Mouse (Mus musculus) ES-E14 (cell line): ENCODE measurements around the gene Gm29644. TPM values are rescaled to one million over a fixed set of nuclear protein-coding genes. Genes with fewer than 3 reads are reported as not detected.
"Not testable (repeated sequence)": the region's sequence is repeated elsewhere in the genome, so short reads cannot be mapped to it uniquely, and the experiment has no call there.

ENCODE experiments used
- DNase-seq: peaks from one replicate; pipeline ENCODE4 v3.0.0-alpha.2; 2013; ENCODE audit warnings: low read depth, low spot score
- H3K27ac ChIP-seq: 2 replicates; pipeline ENCODE4 v1.5.1; 2012; ENCODE audit warnings: low read depth, mild to moderate bottlenecking, low read length, moderate library complexity, mixed read lengths; ENCODE audit not compliant: poor library complexity, insufficient read depth, severe bottlenecking
- H3K36me3 ChIP-seq: 2 replicates; pipeline ENCODE4 v1.6.1; 2012; ENCODE audit warnings: mild to moderate bottlenecking, low read length, moderate library complexity, mixed read lengths; ENCODE audit not compliant: control insufficient read depth, poor library complexity, insufficient read depth, severe bottlenecking
- H3K4me1 ChIP-seq, 2 experiments: fragments of 150-350 bp in 1 of 2; sonication (generic) in 1 of 2; 2 replicates each; pipeline ENCODE4 v1.6.1; 2012; ENCODE audit warnings: low read length in 2 of 2, mild to moderate bottlenecking in 1 of 2, mixed read lengths in 1 of 2; ENCODE audit not compliant: control insufficient read depth in 2 of 2, insufficient read depth in 2 of 2, poor library complexity in 1 of 2
- H3K4me3 ChIP-seq, 2 experiments: fragments of 150-350 bp in 1 of 2; sonication (generic) in 1 of 2; 2 replicates each; pipeline ENCODE4 v1.5.1; 2012; ENCODE audit warnings: low read length in 2 of 2, low read depth in 1 of 2, mild to moderate bottlenecking in 1 of 2, mixed read lengths in 1 of 2; ENCODE audit not compliant: insufficient read depth in 1 of 2, poor library complexity in 1 of 2, severe bottlenecking in 1 of 2
- H3K9ac ChIP-seq: 2 replicates; pipeline ENCODE4 v1.6.1; 2012; ENCODE audit warnings: low read depth, mild to moderate bottlenecking, low read length, mixed read lengths; ENCODE audit not compliant: poor library complexity, insufficient read depth, severe bottlenecking
- H3K9me3 ChIP-seq: fragments of 150-350 bp; sonication (generic); 2 replicates; pipeline ENCODE4 v1.6.1; 2012; ENCODE audit warnings: low read depth, mild to moderate bottlenecking, low read length; ENCODE audit not compliant: control insufficient read depth, insufficient read depth
- in situ Hi-C, 2 experiments: fragments of 600-800 bp; cut with MboI; formaldehyde crosslinking; loops; one replicate each; pipeline ENCODE4 v1.15.1; 2025; ENCODE audit warnings: low sequenced_read_pairs in 2 of 2, inconsistent platforms in 1 of 2; ENCODE audit not compliant: unreplicated experiment in 2 of 2
- total RNA-seq: library from RNA; depleted of rRNA; stranded (reverse); fragments of 300-350 nt; gene quantifications from 2 replicates; pipeline ENCODE4 v1.2.3, GENCODE M21; 2012; rRNA removed

The Gm29644 gene
- not detected in 2 replicates for total RNA-seq

- H3K36me3 ChIP-seq, H3K9me3 ChIP-seq, DNase-seq, H3K9ac ChIP-seq, H3K27ac ChIP-seq, H3K4me1 ChIP-seq, H3K4me3 ChIP-seq, in situ Hi-C loops: not testable (repeated sequence)
These were observed at the start of gene Gm29644, which contains the start of gene Gm29423 for GRCm38 (mm10) chrY:70303187-70303586. TSS of gene Gm29644 (minus strand) at chrY:70303343. TSS of gene Gm29423 (minus strand) at chrY:70303287.

GRCm38 (mm10) chrY:70273542-70273941 is 29.6 kb downstream of the Gm29644 start, which contains the start of gene Gm21118:
TSS of gene Gm21118 (minus strand) at chrY:70273642.
- H3K9ac ChIP-seq, H3K9me3 ChIP-seq, H3K4me3 ChIP-seq, H3K4me1 ChIP-seq, DNase-seq, in situ Hi-C loops, H3K27ac ChIP-seq, H3K36me3 ChIP-seq: not testable (repeated sequence)

Other genes starting within 250 kb of the Gm29644 start
- gene Gm21118, start 29.7 kb downstream of the Gm29644 start, total RNA-seq = not detected in 2 replicates
- gene Gm29423, start 56 bp downstream of the Gm29644 start, total RNA-seq = not detected in 2 replicates
- not detected in 2 replicates for gene Gm20888, start 138.5 kb upstream of the Gm29644 start, total RNA-seq